8 mouse cellular contexts compared by ENCODE assay signal in genomic region chr1:30144997-30145396, GRCm38 (mm10).
A peak's percentile ranks its signal among the peaks of the same experiment; 100 is the strongest.
DNase-seq lines count a peak whose midpoint lies in the region; ATAC-seq and TF ChIP-seq lines count a peak whose summit lies in the region.
"Had no signal": no experiment of that assay in that cellular context is flagged by ENCODE, and none has a peak within 500 bp of the region (broad histone marks: within the 10 kb centered on the region; RNA-seq: fewer than 3 reads in every experiment).

No protein-coding gene starts in this region.

- peak; percentile 82 for DNase-seq in lung, embryonic 14.5 days
- no peak for DNase-seq in lung, adult 2 months
- peak; percentile 17 for DNase-seq in embryo, embryonic 11.5 days (ENCODE audit: low read depth, low spot score)
- DNase-seq in kidney, postnatal 4 days, result peak; percentile 59 to 70
- DNase-seq in liver, result no peak

- H3K36me3 ChIP-seq in lung, embryonic 14.5 days (ENCODE audit: insufficient read depth), result no peaks in the 10 kb centered on the region
- H3K36me3 ChIP-seq in neural tube, embryonic 15.5 days, result no peaks in the 10 kb centered on the region
- H3K36me3 ChIP-seq: limb, embryonic 15.5 days had no signal

- H3K9ac ChIP-seq in lung, embryonic 14.5 days, result no peak overlapping the region
- no peak overlapping the region for H3K9ac ChIP-seq in neural tube, embryonic 15.5 days (replicated peaks)
- H3K9ac ChIP-seq: limb, embryonic 15.5 days had no signal

- no peak overlapping the region for H3K4me3 ChIP-seq in lung, embryonic 14.5 days (ENCODE audit: low read depth, low read length)
- no peak overlapping the region for H3K4me3 ChIP-seq in lung, adult 2 months (replicated peaks; ENCODE audit: extremely low read depth, low read depth, low read length)
- H3K4me3 ChIP-seq in neural tube, embryonic 15.5 days (replicated peaks), result no peak overlapping the region
- H3K4me3 ChIP-seq: limb, embryonic 15.5 days had no signal

- no peak for TF ChIP-seq POLR2A in lung, adult 2 months (IDR thresholded peaks at IDR 0.05; ENCODE audit: borderline replicate concordance, extremely low read depth, low read depth, low read length)

- no peak for ATAC-seq in lung, embryonic 14.5 days (ENCODE audit: insufficient read depth)
- ATAC-seq in neural tube, embryonic 15.5 days (ENCODE audit: low FRiP score), result peak; percentile 72; the same call in 1 of the 2 replicates
- ATAC-seq in megakaryocyte progenitor cell, adult 5-6 weeks (replicated peaks; ENCODE audit: poor library complexity), result no peak

- no peaks in the 10 kb centered on the region for H3K9me3 ChIP-seq in lung, embryonic 14.5 days (ENCODE audit: low read depth, low read length)
- no peaks in the 10 kb centered on the region for H3K9me3 ChIP-seq in neural tube, embryonic 15.5 days (replicated peaks)
- H3K9me3 ChIP-seq: limb, embryonic 15.5 days had no signal

- H3K27ac ChIP-seq in lung, embryonic 14.5 days (ENCODE audit: low read depth), result no peak overlapping the region
- H3K27ac ChIP-seq in neural tube, embryonic 15.5 days (replicated peaks), result no peak overlapping the region
- H3K27ac ChIP-seq: limb, embryonic 15.5 days had no signal

- peak; percentile 56 for TF ChIP-seq CTCF in lung, embryonic 14.5 days (IDR thresholded peaks at IDR 0.05; ENCODE audit: low read depth)
- no peak for TF ChIP-seq CTCF in lung, adult 2 months (IDR thresholded peaks at IDR 0.05; ENCODE audit: insufficient read depth, low read length)

- no peaks in the 10 kb centered on the region for H3K27me3 ChIP-seq in lung, embryonic 14.5 days (ENCODE audit: insufficient read depth, low read length)
- H3K27me3 ChIP-seq in neural tube, embryonic 15.5 days (replicated peaks), result no peaks in the 10 kb centered on the region
- H3K27me3 ChIP-seq: limb, embryonic 15.5 days had no signal

- WGBS in lung, embryonic 14.5 days, result 71% methylated on average over 4 of the region's 4 CpGs
- WGBS in lung, adult 2 months, result 70% methylated on average over 4 of the region's 4 CpGs
- 84% methylated on average over 4 of the region's 4 CpGs for WGBS in neural tube, embryonic 15.5 days

- no peak overlapping the region for H3K4me2 ChIP-seq in lung, embryonic 14.5 days
- H3K4me2 ChIP-seq in neural tube, embryonic 15.5 days, result no peak overlapping the region
- H3K4me2 ChIP-seq: limb, embryonic 15.5 days had no signal

- H3K4me1 ChIP-seq in lung, embryonic 14.5 days (ENCODE audit: insufficient read depth), result no peaks in the 10 kb centered on the region
- H3K4me1 ChIP-seq in lung, adult 2 months (ENCODE audit: control insufficient read depth, insufficient read depth, low read length), result no peaks in the 10 kb centered on the region
- no peaks in the 10 kb centered on the region for H3K4me1 ChIP-seq in neural tube, embryonic 15.5 days
- H3K4me1 ChIP-seq: limb, embryonic 15.5 days had no signal

Comparison
In these comparisons a context has a peak if more than half of its experiments do, and no peak if none do; other contexts are left out.
1. DNase-seq: peak in lung, embryonic 14.5 days (single experiment), embryo, embryonic 11.5 days (single experiment) and kidney, postnatal 4 days (2 of 2); none in lung, adult 2 months (single experiment) and liver (single experiment).